Mouse (Mus musculus): Measurements from ENCODE around the gene Celsr2.
A peak's percentile ranks its signal among the peaks of the same experiment; 100 is the strongest.

DNA sequence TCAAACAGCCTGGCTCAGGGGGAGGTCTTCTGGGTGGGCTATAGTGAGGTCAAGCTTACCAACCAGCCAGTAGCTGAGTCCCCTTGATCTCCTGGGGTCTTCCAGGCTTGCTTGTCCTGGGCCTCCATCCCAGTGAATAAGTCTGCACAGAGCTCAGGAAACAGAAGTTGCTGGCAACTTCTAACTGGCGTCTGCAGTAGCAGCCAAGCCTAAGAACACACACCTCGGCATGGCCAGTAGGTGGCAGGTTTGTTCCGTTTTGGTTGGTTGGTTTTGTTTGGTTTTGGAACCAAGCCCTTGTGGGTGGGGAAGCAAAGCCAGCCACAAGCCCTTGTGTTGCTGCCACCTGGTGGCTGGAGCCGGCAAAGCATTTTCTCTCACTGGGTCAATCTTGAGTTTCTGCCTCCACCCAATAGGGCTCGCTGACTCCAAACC is 26.2 kb downstream of the Celsr2 start:
- TF ChIP-seq CTCF (IDR thresholded peaks at IDR 0.05; ENCODE audit: low read depth, low read length) (peak; percentile 97), POLR2A (IDR thresholded peaks at IDR 0.05; ENCODE audit: extremely low read depth, insufficient read depth, low read length) (no peak)
